Mouse (Mus musculus) neural tube, embryonic 10.5 days (tissue): ENCODE data around the gene N4bp2l2.
A peak's percentile ranks its signal among the peaks of the same experiment; 100 is the strongest.
"Not testable (repeated sequence)": the region's sequence is repeated elsewhere in the genome, so short reads cannot be mapped to it uniquely, and the experiment has no call there.

Experiments
- DNase-seq: peaks from one replicate; pipeline ENCODE4 v3.0.0-alpha.2; 2017; ENCODE audit warnings: low spot score; ENCODE audit errors: extremely low spot score

Gene N4bp2l2

GRCm38 (mm10) chr5:150666133-150666739 lies at the start of gene N4bp2l2:
TSS of gene N4bp2l2 (minus strand) at chr5:150666183.
- DNase-seq, result not testable (repeated sequence)

- DNase-seq, result no peak
Measured at GRCm38 (mm10) chr5:150713431-150713830, 47.4 kb upstream of the N4bp2l2 start.

- DNase-seq, result no peak
Measured at GRCm38 (mm10) chr5:150711503-150711902, 45.5 kb upstream of the N4bp2l2 start.

GRCm38 (mm10) chr5:150707181-150707580 lies 41.2 kb upstream of the N4bp2l2 start:
- not testable (repeated sequence) for DNase-seq

GRCm38 (mm10) chr5:150706651-150707050 lies 40.7 kb upstream of the N4bp2l2 start:
- DNase-seq, result not testable (repeated sequence)

- DNase-seq, result no peak
Measured at GRCm38 (mm10) chr5:150702714-150703113, 36.7 kb upstream of the N4bp2l2 start.

- DNase-seq, result no peak
Measured at GRCm38 (mm10) chr5:150693277-150693676, 27.3 kb upstream of the N4bp2l2 start.

GRCm38 (mm10) chr5:150690685-150691084 lies 24.7 kb upstream of the N4bp2l2 start:
- DNase-seq, result no peak

- DNase-seq, result not testable (repeated sequence)
Measured at GRCm38 (mm10) chr5:150682862-150683261, 16.9 kb upstream of the N4bp2l2 start.

- DNase-seq, result no peak
Measured at GRCm38 (mm10) chr5:150674866-150675265, 8.9 kb upstream of the N4bp2l2 start.

- peak; percentile 74 for DNase-seq
Measured at GRCm38 (mm10) chr5:150673880-150674621, 8.1 kb upstream of the N4bp2l2 start.

- DNase-seq, result peak; percentile 93
Measured at GRCm38 (mm10) chr5:150673153-150673835, 7.3 kb upstream of the N4bp2l2 start, which contains the start of gene Pds5b. TSS of gene Pds5b (plus strand) at chr5:150673739.

GRCm38 (mm10) chr5:150672343-150672742 lies 6.4 kb upstream of the N4bp2l2 start:
- no peak for DNase-seq

GRCm38 (mm10) chr5:150668731-150669130 lies 2.7 kb upstream of the N4bp2l2 start:
- no peak for DNase-seq

- DNase-seq, result peak; percentile 87
Measured at GRCm38 (mm10) chr5:150665132-150665954, 640 bp downstream of the N4bp2l2 start.

- no peak for DNase-seq
Measured at GRCm38 (mm10) chr5:150664794-150665131, 1.2 kb downstream of the N4bp2l2 start.

- DNase-seq, result not testable (repeated sequence)
Measured at GRCm38 (mm10) chr5:150663926-150664325, 2.1 kb downstream of the N4bp2l2 start.

GRCm38 (mm10) chr5:150660296-150660695 lies 5.7 kb downstream of the N4bp2l2 start:
- not testable (repeated sequence) for DNase-seq

- DNase-seq, result not testable (repeated sequence)
Measured at GRCm38 (mm10) chr5:150659425-150659824, 6.6 kb downstream of the N4bp2l2 start.

GRCm38 (mm10) chr5:150654548-150654947 lies 11.4 kb downstream of the N4bp2l2 start:
- no peak for DNase-seq

- no peak for DNase-seq
Measured at GRCm38 (mm10) chr5:150652578-150652977, 13.4 kb downstream of the N4bp2l2 start.
